Mouse (Mus musculus) midbrain, embryonic 16.5 days (tissue): ENCODE measurements around the gene Cacna1d. TPM values are rescaled to one million over a fixed set of nuclear protein-coding genes. Genes with fewer than 3 reads are reported as not detected.

Experiments
- ATAC-seq: fragments of 200-750 bp; cut with Nextera tagmentation; 2 replicates; pipeline ENCODE4 v1.8.0; 2017; ENCODE audit warnings: moderate TSS enrichment
- H3K27ac ChIP-seq: fragments of 300-500 bp; sonication (generic); 2 replicates; pipeline ENCODE4 v1.5.1; 2014; ENCODE audit warnings: mild to moderate bottlenecking, low read length, mixed read lengths
- H3K27me3 ChIP-seq: fragments of 300-500 bp; sonication (generic); 2 replicates; pipeline ENCODE4 v1.6.1; 2014; ENCODE audit warnings: low read depth, low read length, mixed read lengths; ENCODE audit not compliant: control insufficient read depth, insufficient read depth
- H3K36me3 ChIP-seq: fragments of 300-500 bp; sonication (generic); 2 replicates; pipeline ENCODE4 v1.6.1; 2014; ENCODE audit warnings: mild to moderate bottlenecking, low read length, moderate library complexity, mixed read lengths; ENCODE audit not compliant: control insufficient read depth, insufficient read depth
- H3K4me1 ChIP-seq: fragments of 300-500 bp; sonication (generic); 2 replicates; pipeline ENCODE4 v1.6.1; 2014; ENCODE audit warnings: mild to moderate bottlenecking, low read length, mixed read lengths; ENCODE audit not compliant: control insufficient read depth, insufficient read depth
- H3K4me2 ChIP-seq: fragments of 300-500 bp; sonication (generic); 2 replicates; pipeline ENCODE4 v1.6.1; 2014; ENCODE audit warnings: mild to moderate bottlenecking, low read length, mixed read lengths
- H3K4me3 ChIP-seq: fragments of 300-500 bp; sonication (generic); 2 replicates; pipeline ENCODE4 v1.5.1; 2014; ENCODE audit warnings: low read depth, mild to moderate bottlenecking, low read length, moderate library complexity, mixed read lengths
- H3K9ac ChIP-seq: fragments of 300-500 bp; sonication (generic); 2 replicates; pipeline ENCODE4 v1.6.1; 2014; ENCODE audit warnings: low read depth, low read length, mixed read lengths
- H3K9me3 ChIP-seq: fragments of 300-500 bp; sonication (generic); replicated peaks from 2 replicates; pipeline ENCODE4 v1.6.1; 2014; ENCODE audit warnings: mild to moderate bottlenecking, low read length, mixed read lengths; ENCODE audit not compliant: control insufficient read depth, poor library complexity, severe bottlenecking
- WGBS: fragments of 180-500 bp; shearing (Covaris S2); extraction: QIAGEN DNeasy Blood & Tissue Kit; methylation state at CpG from one replicate; pipeline ENCODE4 v1.1.7; 2014; 5-methylcytosine and 5-hydroxymethylcytosine counted together
- polyA plus RNA-seq: library from polyadenylated mRNA; unstranded; fragments of >200 nt; fragmentation: Nextera tagmentation; extraction: Ambion mirVana; gene quantifications from 2 replicates; pipeline ENCODE4 v1.2.1, GENCODE M21; 2015

Cacna1d gene
- polyA plus RNA-seq, 1 experiment from 2014 or later, result 10.5 TPM

DNA sequence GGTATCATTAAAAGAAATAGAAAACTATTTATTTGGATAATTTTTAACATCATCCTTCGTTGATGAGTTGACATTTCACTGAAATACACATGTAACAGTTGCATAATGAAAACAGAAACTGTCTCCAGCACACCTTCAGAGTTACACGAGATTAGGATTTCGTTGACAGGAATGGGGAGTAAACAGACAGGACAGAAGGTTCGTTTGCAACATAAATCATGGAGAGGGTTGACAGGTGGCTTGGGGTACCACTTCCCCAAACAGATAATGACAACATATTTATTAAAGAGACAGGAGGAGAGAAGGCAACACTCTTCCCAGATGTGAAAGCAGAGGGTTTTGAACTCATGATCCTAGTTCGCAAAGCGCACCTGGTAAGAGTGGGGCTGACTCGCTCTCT is 436.3 kb downstream of the Cacna1d start:
- no peak for ATAC-seq
- WGBS, result 83% methylated on average over 7 of the region's 7 CpGs
- H3K36me3 ChIP-seq, result no peaks in the 10 kb centered on the region
- no peak overlapping the region for H3K4me2 ChIP-seq
- no peak overlapping the region for H3K9ac ChIP-seq
- no peak overlapping the region for H3K27ac ChIP-seq
- no peaks in the 10 kb centered on the region for H3K27me3 ChIP-seq
- H3K9me3 ChIP-seq, result no peaks in the 10 kb centered on the region
- 0 out of 2 replicates have a peak, but pooled peaks cover 4% of the 10 kb centered on the region for H3K4me1 ChIP-seq
- H3K4me3 ChIP-seq, result no peak overlapping the region

DNA sequence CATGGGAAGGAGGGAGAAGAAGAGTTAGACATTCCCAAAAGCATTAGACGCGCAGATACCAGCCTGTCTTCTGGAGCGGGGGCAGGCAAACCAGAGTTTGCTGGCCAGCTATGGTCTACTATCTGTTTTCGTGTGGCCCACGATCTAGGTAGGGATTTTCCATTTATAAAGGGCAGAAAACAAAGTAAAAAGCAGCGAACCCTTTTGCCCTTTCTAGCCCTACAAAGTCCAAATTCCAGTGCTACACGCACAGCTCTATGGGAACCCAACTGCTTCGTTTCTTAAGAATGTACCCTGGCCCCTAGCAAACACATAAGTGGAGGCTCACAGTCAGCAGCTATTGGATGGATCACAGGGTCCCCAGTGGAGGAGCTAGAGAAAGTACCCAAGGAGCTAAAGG is 441.0 kb downstream of the Cacna1d start:
- H3K9ac ChIP-seq, result no peak overlapping the region
- H3K4me2 ChIP-seq, result no peak overlapping the region
- no peak for ATAC-seq
- H3K27ac ChIP-seq, result no peak overlapping the region
- WGBS, result 85% methylated on average over 8 of the region's 8 CpGs
- no peak overlapping the region for H3K4me3 ChIP-seq
- peaks cover 7% of the 10 kb centered on the region; the same call in 1 of the 2 replicates for H3K36me3 ChIP-seq
- H3K9me3 ChIP-seq, result no peaks in the 10 kb centered on the region
- H3K4me1 ChIP-seq, result no peaks in the 10 kb centered on the region
- H3K27me3 ChIP-seq, result no peaks in the 10 kb centered on the region

DNA sequence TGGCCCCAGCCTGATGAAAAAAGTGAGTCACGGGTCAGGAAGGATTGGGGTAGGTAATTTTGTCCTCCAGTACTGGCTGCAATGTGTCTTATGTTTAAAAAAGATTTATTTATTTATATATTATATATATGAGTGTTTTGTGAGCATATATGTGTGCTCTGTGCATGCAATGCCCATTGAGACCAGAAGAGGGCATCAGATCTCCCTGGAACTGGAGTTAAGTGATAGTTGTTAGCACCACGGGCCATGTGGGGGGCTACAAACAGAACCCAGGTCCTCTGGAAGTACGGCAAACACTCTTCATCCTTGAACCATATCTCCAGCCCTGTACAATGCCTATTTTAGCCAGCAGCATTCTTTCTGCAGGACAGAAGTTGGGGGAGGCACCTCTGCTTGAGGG is 443.2 kb downstream of the Cacna1d start:
- no peak for ATAC-seq
- Histone ChIP-seq H3K36me3 (peaks cover 9% of the 10 kb centered on the region), H3K27ac (no peak overlapping the region), H3K4me1 (no peaks in the 10 kb centered on the region), H3K9me3 (no peaks in the 10 kb centered on the region), H3K9ac (no peak overlapping the region), H3K4me2 (no peak overlapping the region), H3K27me3 (no peaks in the 10 kb centered on the region), H3K4me3 (no peak overlapping the region)
- 92% methylated on average over 3 of the region's 3 CpGs for WGBS

DNA sequence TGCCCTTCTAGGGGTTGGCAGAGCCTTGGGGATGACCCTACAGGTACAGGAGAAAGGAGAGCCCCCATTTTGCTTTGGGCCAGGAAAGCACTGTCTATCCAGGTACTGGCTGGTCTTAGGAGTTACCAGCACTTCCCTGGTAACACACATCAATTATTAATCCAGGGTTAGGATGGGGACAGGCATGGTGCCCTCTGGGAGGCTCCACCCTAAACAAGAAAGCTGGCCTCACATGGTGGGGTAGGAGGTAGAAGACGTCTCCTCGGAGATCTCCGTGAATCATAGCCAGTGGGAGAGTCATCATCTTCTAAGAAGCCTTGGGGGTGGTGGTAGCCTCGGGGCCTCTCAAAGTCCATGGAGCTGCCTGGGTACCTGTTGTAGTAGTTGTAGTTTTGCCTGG is 444.3 kb downstream of the Cacna1d start:
- 94% methylated on average over 4 of the region's 4 CpGs for WGBS
- Histone ChIP-seq H3K27me3 (no peaks in the 10 kb centered on the region), H3K36me3 (peaks cover 12% of the 10 kb centered on the region), H3K9ac (no peak overlapping the region), H3K9me3 (no peaks in the 10 kb centered on the region), H3K4me1 (no peaks in the 10 kb centered on the region), H3K4me3 (no peak overlapping the region), H3K4me2 (no peak overlapping the region), H3K27ac (no peak overlapping the region)
- no peak for ATAC-seq

DNA sequence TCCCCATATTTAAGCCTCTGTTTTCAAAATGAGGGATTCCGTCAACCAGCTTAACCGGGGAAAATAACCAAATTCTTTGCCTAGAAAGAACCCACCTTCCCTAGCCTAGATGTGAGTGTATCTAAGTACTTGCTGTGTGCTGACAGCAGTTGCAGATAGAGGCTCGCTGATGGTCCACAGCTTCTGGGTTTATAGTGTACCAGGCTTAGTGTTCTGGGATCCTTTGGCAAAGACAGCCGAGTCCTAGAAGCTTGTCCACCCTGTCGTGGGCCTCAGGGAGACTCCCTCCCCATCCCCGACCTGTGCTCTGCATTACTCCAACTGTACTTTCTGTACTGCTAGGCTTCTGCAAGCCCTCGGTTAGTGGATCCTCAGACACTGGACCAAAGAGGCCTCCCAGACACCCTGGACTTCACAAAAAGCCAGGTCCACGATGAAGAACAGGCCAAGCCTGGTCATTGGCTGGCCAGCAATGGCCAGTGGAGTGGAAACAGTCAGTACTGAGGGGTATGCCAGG is 445.5 kb downstream of the Cacna1d start:
- H3K4me2 ChIP-seq, result no peak overlapping the region
- no peaks in the 10 kb centered on the region for H3K9me3 ChIP-seq
- no peaks in the 10 kb centered on the region for H3K27me3 ChIP-seq
- peaks cover 14% of the 10 kb centered on the region for H3K36me3 ChIP-seq
- no peak overlapping the region for H3K27ac ChIP-seq
- H3K9ac ChIP-seq, result no peak overlapping the region
- WGBS, result 82% methylated on average over 8 of the region's 8 CpGs
- ATAC-seq, result no peak
- no peak overlapping the region for H3K4me3 ChIP-seq
- no peaks in the 10 kb centered on the region for H3K4me1 ChIP-seq

DNA sequence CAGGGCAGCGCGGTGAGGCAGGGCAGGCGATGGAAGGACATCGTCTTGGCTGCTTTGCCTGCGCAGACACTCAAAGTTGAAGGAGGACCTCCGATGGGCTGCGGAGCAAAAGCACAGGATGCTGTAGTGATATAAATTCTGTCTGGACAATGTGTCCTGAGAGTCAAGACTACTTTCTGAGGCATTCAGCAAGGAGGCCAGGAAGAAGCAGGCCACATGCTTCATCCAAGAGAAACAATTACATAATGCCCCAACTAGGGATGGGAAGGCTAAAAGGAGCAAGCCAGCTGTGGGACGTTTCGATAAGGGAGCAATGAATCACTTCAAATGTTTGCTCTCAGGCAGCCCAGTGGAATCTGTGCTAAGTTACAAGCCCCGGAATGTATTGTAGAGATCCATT is 446.0 kb downstream of the Cacna1d start:
- no peak for ATAC-seq
- Histone ChIP-seq H3K9me3 (no peaks in the 10 kb centered on the region), H3K9ac (no peak overlapping the region), H3K4me2 (no peak overlapping the region), H3K27ac (no peak overlapping the region), H3K36me3 (peaks cover 14% of the 10 kb centered on the region), H3K4me3 (no peak overlapping the region), H3K4me1 (no peaks in the 10 kb centered on the region), H3K27me3 (no peaks in the 10 kb centered on the region)
- 87% methylated on average over 10 of the region's 10 CpGs for WGBS

DNA sequence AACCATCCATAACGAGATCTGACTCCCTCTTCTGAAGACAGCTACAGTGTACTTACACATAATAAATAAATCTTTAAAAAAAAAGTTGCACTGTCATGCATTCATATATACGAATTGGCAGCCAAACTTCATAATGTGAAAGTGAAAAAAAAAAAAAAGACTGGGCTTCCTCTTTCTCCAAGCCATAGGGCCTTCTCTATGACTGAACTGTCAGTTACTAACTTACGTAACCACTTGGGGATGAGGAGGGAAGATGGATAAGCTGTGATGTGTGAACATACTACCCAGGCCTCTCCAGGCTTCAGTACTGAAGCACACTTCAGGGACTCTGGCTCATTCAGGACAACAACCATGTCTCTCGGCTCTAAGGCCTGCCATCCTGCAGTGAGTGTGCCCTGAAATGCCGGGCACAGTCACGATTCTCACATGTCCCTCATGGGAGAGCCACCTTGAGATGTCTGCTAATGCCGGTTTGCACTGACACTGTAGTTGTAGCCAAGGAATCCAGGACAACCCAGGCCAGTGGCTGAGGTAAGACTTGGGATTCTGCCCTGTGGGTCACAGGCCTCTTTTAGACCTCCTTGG is 447.8 kb downstream of the Cacna1d start:
- Histone ChIP-seq H3K9me3 (no peaks in the 10 kb centered on the region), H3K27me3 (no peaks in the 10 kb centered on the region), H3K4me1 (no peaks in the 10 kb centered on the region), H3K27ac (no peak overlapping the region), H3K4me3 (no peak overlapping the region), H3K36me3 (peaks cover 12% of the 10 kb centered on the region), H3K9ac (no peak overlapping the region), H3K4me2 (no peak overlapping the region)
- 91% methylated on average over 7 of the region's 7 CpGs for WGBS
- ATAC-seq, result no peak

DNA sequence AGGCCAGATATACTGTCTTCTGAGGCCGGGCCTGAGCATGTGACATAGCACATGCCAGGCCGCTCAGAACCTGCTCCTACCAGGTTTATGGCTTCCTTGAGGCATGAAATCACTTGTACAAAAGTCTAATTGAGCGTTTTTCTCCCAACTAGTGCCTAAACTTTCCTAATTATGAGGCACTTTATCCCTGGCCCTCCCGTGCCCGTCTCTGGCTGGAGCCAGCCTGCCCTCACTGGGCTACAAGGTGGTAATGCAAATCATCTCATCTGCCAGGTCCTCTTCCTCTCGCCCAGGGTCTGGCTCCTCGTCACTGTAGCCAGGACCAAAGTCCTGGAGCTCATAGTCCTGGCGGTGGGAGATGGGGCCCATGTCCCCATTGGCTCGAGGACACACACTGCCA is 449.4 kb downstream of the Cacna1d start:
- whole genome bisulfite sequencing, result 83% methylated on average over 9 of the region's 9 CpGs
- Histone ChIP-seq H3K9ac (no peak overlapping the region), H3K4me3 (no peak overlapping the region), H3K27ac (no peak overlapping the region), H3K36me3 (peaks cover 7% of the 10 kb centered on the region), H3K4me1 (no peaks in the 10 kb centered on the region), H3K9me3 (no peaks in the 10 kb centered on the region), H3K4me2 (no peak overlapping the region), H3K27me3 (no peaks in the 10 kb centered on the region)
- no peak for ATAC-seq

DNA sequence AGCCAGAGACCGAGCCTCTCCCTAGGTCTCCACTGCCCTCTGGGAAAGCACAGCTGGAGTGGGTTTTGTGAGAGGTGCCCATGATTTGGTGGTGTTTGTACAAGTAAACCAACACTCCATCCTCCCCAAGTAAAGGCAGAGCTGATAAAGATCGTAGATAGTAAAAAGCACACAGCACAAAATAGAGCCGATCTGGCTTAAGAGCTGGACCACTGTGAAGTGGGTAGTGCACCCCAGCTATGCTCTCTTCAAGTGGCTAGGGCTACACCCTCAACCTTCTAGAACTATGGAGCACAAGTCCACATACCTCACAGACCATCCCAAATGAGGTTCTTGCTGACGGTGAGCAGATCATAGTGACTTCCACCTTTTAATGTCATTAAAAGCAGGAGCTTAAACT is 451.8 kb downstream of the Cacna1d start:
- 84% methylated on average over 4 of the region's 4 CpGs for WGBS
- Histone ChIP-seq H3K4me2 (no peak overlapping the region), H3K27me3 (no peaks in the 10 kb centered on the region), H3K36me3 (peaks cover 10% of the 10 kb centered on the region), H3K9me3 (no peaks in the 10 kb centered on the region), H3K27ac (no peak overlapping the region), H3K9ac (no peak overlapping the region), H3K4me3 (no peak overlapping the region), H3K4me1 (no peaks in the 10 kb centered on the region)
- no peak for ATAC-seq
